Mouse (Mus musculus) testis, postnatal 14 days (tissue): ENCODE data around the gene Nr1h4.

Source experiments
- DNase-seq: peaks from one replicate; pipeline ENCODE4 v3.0.0; 2021; ENCODE audit warnings: low spot score

Nr1h4 gene

GRCm38 (mm10) chr10:89521790-89522431 lies 11.5 kb downstream of the Nr1h4 start:
- no peak for DNase-seq

- no peak for DNase-seq
Observed at GRCm38 (mm10) chr10:89520381-89520780, 13.0 kb downstream of the Nr1h4 start.

- no peak for DNase-seq
Observed at GRCm38 (mm10) chr10:89519226-89519625, 14.2 kb downstream of the Nr1h4 start.

DNA sequence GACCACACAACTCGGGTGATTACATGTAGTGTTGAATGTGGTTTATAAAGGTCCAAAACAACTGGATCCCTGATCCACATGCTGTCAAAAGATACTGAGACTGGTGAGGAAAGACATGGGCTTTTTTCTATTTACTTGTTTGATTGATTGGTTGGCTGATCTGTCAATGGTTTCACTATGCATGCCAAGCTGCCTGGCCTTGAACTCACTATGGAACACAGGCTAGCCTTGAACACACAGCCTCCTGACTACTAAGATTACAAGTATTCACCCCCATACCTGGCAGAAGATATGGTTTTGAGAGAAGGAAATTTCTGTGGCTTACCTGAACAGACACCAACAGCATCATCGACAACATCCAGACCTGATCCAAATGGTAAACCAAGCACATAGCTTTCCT lies 15.0 kb downstream of the Nr1h4 start:
- no peak for DNase-seq

GRCm38 (mm10) chr10:89515813-89516212 lies 17.6 kb downstream of the Nr1h4 start:
- DNase-seq = no peak

DNA sequence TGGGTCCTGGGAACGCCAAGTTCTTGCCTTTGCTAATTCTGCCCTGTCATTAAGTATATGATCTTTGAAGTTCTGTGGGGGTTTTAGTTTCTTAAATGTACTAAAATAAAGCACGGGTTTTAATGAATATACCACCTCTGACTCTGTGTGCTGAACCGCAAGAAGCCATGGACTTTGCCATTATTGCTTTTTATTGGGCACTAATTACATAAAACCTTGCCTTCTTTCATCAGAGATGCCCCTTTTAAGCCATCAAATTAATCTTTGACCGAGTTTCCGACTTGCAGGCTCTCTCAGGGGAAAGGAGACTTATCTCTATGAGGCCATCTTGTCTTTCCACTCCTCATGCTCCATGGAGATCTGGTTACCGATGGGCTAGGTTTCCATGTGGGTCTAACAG lies 20.8 kb downstream of the Nr1h4 start:
- DNase-seq = no peak

- DNase-seq = no peak
Observed at GRCm38 (mm10) chr10:89510547-89510946, 22.8 kb downstream of the Nr1h4 start.

GRCm38 (mm10) chr10:89508567-89508966 lies 24.8 kb downstream of the Nr1h4 start:
- no peak for DNase-seq

DNA sequence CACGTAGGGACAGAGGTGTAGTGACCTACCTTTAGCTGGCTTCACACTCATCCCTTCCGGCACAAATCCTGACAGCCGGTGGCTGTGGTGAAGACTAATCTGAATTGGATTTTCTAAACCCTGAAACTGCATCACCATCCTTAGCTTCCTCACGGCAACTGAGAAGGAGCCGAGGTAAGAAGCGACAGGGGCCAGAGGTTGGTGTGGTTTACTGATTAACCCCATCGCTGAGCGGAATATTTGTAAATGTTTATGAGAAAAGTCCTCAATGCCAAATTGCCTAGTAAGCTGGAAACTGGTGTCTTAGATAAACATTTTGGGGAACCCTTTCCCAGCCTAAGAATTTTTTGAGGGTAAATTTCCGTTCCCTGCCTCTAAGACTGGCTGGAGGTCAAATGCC lies 26.9 kb downstream of the Nr1h4 start:
- no peak for DNase-seq

DNA sequence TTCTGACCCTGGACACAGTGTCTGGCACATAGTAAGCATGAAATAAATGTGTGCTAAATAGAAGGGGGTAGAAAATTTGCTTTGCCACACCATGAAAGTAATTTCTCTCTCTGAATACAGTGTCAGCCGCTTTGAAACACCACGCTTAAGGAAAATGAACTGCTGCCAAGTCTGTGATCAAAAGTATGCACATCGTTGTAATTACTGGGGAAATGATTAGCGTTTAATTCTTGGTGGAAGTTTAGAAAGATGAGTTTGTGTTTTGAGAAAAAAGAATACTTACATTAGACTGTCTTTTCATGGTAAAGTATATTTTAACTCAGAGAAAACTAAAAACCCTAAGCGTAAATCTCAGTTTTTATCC lies 27.8 kb downstream of the Nr1h4 start:
- no peak for DNase-seq

- DNase-seq = no peak
Observed at GRCm38 (mm10) chr10:89504952-89505591, 28.3 kb downstream of the Nr1h4 start.

DNA sequence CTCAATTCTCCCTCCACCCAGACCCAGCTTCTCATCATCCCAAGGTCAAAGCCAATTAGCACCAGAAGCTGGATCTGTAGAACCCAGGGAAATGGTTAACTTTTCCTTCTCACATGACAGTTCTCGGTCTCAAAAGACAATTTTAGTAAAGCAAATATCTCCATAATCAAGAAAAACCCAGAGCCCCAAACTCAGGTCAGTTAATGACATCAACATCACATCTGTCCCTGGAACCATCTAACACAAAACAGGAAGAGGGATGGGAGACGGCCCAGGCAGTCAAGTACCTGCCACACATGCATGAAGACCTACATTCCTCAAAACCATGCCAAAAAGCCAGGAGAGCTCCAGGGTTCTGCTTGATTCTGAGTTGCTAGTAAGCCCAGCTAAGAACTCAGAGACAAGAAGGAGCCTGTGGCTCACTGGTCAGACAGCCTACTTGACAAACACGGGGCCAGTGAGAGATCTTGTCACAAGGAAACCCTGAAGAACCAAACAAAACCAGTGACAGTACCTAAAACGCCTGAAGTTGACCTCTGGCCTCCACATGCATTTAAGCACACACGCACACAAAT lies 30.3 kb downstream of the Nr1h4 start:
- no peak for DNase-seq

DNA sequence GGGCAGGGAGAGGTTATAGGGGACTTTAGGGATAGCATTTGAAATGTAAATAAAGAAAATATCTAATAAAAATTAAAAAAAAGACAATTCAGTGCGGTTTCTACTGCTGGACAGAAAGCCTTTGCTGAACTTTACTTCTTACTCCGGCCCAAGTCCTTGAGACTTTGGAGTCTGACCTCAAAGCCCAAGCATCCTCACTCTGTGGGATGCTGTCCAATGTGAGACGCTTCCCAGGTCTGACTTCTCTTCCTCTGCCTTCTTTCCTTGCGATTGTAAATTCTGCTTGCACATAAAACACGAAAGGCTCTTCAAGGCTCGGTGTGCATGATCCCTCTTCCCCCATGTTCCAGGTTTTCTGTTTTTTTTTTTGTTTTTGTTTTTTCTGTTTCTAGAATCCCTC lies 31.5 kb downstream of the Nr1h4 start:
- DNase-seq = no peak

- DNase-seq = no peak
Observed at GRCm38 (mm10) chr10:89495537-89495936, 37.8 kb downstream of the Nr1h4 start.

- no peak for DNase-seq
Observed at GRCm38 (mm10) chr10:89491321-89491720, 42.1 kb downstream of the Nr1h4 start.

DNA sequence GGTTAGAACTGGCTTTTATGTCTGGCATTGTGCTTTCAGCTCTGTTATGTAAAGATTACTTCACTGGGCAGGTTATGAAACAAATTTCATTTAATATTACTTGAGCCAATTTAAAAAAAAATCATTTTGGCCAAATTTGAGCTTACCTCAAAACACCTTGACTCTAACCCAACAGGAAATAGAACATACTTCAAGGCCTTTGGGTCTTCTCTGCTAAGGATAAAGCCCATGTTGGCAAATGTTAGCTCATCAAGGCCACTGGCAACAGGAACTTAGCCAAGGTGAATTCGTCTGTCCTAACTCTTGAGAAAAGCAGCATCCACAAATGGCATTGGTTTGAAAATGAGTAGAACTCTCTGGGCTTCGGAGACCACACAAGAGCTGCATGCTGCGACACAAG lies 43.1 kb downstream of the Nr1h4 start:
- DNase-seq = no peak

- DNase-seq = no peak
Observed at GRCm38 (mm10) chr10:89489459-89489858, 43.9 kb downstream of the Nr1h4 start.

- no peak for DNase-seq
Observed at GRCm38 (mm10) chr10:89486995-89487742, 46.2 kb downstream of the Nr1h4 start.

DNA sequence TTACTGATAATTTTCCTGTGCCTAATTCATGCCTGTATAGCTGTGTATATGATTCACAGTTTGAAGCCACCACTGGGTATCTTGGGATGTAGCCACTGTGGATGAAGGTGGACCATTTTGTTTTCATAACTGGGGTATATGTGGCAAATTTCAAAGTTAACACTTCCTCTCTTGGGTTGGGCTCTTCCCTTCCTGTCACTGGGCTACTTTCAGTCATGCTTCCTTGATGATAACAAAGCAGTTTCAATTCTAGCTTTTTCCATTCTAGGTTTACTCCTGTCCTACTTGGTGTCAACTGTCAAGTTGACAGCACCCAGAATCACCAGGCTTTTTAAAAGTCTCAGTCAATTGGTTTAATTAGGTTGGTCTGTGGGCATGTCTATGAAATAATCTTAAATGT lies 48.5 kb downstream of the Nr1h4 start:
- DNase-seq = no peak

DNA sequence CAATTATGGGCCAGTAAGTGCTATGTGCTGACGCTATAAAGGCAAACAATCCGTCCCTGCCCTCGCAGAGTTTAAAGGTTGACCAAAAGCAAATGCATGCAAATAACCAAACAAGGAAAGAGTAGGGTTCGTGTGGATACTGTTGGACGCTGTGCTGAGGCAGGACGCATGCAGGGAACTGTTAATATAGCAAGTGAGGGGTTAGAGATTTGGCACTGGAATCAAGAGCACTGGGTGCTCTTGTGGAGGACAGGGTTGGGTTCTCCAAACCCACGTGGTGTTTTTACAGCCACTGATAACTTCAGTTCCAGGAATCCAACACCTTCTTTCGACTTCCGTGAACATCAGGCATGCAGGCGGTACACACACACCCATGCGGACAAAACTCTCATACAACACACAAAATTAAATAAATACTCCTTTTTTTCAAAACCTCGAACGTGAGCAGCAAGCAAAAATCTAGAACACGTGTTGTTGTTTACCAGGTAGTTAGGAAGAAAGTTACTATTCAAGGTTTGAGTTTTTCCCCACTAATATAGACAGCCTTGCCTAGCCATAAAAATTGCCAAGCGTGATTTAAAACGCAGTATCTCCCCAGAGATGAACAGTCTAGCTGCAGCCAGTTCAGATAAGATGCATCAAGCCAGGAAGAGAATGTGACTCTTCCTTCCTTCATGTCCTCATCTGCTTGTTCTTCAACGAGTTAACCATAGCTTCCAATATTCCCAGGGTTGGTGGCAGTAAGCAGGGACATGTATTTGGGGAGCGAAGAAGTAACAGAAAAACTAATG lies 49.4 kb downstream of the Nr1h4 start:
- DNase-seq = no peak

GRCm38 (mm10) chr10:89483113-89483512 lies 50.3 kb downstream of the Nr1h4 start:
- no peak for DNase-seq

- no peak for DNase-seq
Observed at GRCm38 (mm10) chr10:89482142-89482681, 51.2 kb downstream of the Nr1h4 start.
